Mouse (Mus musculus) megakaryocyte, embryonic 14.5 days (primary cell): ENCODE results near the gene Sema6d.

ENCODE experiments used
- FLI1 ChIP-seq: IDR thresholded peaks from 2 replicates; pipeline ENCODE4 v1.6.1; 2012; ENCODE audit warnings: low read length, inconsistent platforms, mixed read lengths
- GATA1 ChIP-seq: IDR thresholded peaks from 3 replicates; pipeline ENCODE4 v1.6.1; 2012; ENCODE audit warnings: mixed read lengths, low read length, inconsistent platforms, borderline replicate concordance

GRCm38 (mm10) chr2:124690372-124690771 is 600.6 kb downstream of the Sema6d start:
- no peak for TF ChIP-seq FLI1
- TF ChIP-seq GATA1 = no peak
